Mouse (Mus musculus): ENCODE results near the gene Btd.

DNA sequence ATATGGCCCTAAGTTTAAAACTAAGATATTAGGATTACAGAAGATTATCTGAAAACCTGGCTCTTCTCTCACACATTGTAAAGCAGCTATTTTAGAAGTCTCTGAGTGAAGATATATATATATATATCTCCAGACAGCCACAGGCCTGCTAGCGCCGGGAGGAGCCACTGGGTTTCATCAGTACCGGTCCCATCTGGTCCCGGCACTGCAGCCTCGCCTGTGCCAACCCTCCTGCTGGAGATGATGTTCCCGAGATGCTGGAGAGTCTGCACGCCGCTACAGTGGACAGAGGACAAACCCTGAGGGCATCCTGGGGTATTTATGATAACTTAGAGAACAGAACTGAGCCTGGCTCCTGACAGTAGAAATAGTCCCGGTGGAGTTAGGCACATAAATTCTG lies 23.6 kb upstream of the Btd start:
- TF ChIP-seq CTCF (IDR thresholded peaks at IDR 0.05; ENCODE audit: extremely low read depth, insufficient read depth, low read length): no peak
- no peak for TF ChIP-seq POLR2A (IDR thresholded peaks at IDR 0.05; ENCODE audit: extremely low read depth, insufficient read depth, low read length)

All from cortical plate, adult 2 months (tissue).